Mouse (Mus musculus) stomach, postnatal 0 days (tissue): ENCODE measurements around the gene Iffo1.

Experiments used
- CTCF ChIP-seq: IDR thresholded peaks from 2 replicates; pipeline ENCODE4 v1.5.1; 2016; ENCODE audit warnings: antibody characterized with exemption, low read depth, mild to moderate bottlenecking, moderate library complexity
- EP300 ChIP-seq: optimal IDR thresholded peaks from 2 replicates; pipeline ENCODE3; 2016; ENCODE audit warnings: antibody characterized with exemption

GRCm38 (mm10) chr6:125210436-125210835 lies 65.4 kb downstream of the Iffo1 start:
- TF ChIP-seq EP300 (no peak), CTCF (peak; percentile 40)
